Mouse (Mus musculus): ENCODE measurements around the gene Basp1.

Basp1 gene

GRCm38 (mm10) chr15:25416367-25416766 lies 2.8 kb upstream of the Basp1 start:
- no peak for DNase-seq (ENCODE audit: low spot score)

GRCm38 (mm10) chr15:25415958-25416357 lies 2.4 kb upstream of the Basp1 start:
- no peak for DNase-seq (ENCODE audit: low spot score)

- peak; percentile 77 for DNase-seq (ENCODE audit: low spot score)
These were observed 1.2 kb upstream of the Basp1 start for GRCm38 (mm10) chr15:25414747-25415119.

GRCm38 (mm10) chr15:25414011-25414746 lies 615 bp upstream of the Basp1 start:
- peak; percentile 43 for DNase-seq (ENCODE audit: low spot score)

GRCm38 (mm10) chr15:25412761-25413261 lies 753 bp downstream of the Basp1 start:
- DNase-seq (ENCODE audit: low spot score), result peak; percentile 27

GRCm38 (mm10) chr15:25412171-25412641 lies 1.4 kb downstream of the Basp1 start:
- peak; percentile 51 for DNase-seq (ENCODE audit: low spot score)

- DNase-seq (ENCODE audit: low spot score), result no peak
These were observed 2.1 kb downstream of the Basp1 start for GRCm38 (mm10) chr15:25411461-25411860.

GRCm38 (mm10) chr15:25405926-25406325 lies 7.6 kb downstream of the Basp1 start:
- no peak for DNase-seq (ENCODE audit: low spot score)

- no peak for DNase-seq (ENCODE audit: low spot score)
These were observed 9.7 kb downstream of the Basp1 start for GRCm38 (mm10) chr15:25403879-25404278.

GRCm38 (mm10) chr15:25402001-25402400 lies 11.6 kb downstream of the Basp1 start:
- DNase-seq (ENCODE audit: low spot score), result no peak

GRCm38 (mm10) chr15:25400276-25400675 lies 13.3 kb downstream of the Basp1 start:
- DNase-seq (ENCODE audit: low spot score), result no peak

- DNase-seq (ENCODE audit: low spot score), result no peak
These were observed 17.5 kb downstream of the Basp1 start for GRCm38 (mm10) chr15:25395912-25396590.

GRCm38 (mm10) chr15:25392525-25393099 lies 21.0 kb downstream of the Basp1 start:
- no peak for DNase-seq (ENCODE audit: low spot score)

GRCm38 (mm10) chr15:25391210-25391609 lies 22.4 kb downstream of the Basp1 start:
- DNase-seq (ENCODE audit: low spot score), result no peak

- no peak for DNase-seq (ENCODE audit: low spot score)
These were observed 26.0 kb downstream of the Basp1 start for GRCm38 (mm10) chr15:25387572-25387971.

- no peak for DNase-seq (ENCODE audit: low spot score)
These were observed 33.5 kb downstream of the Basp1 start for GRCm38 (mm10) chr15:25380051-25380450.

- DNase-seq (ENCODE audit: low spot score), result no peak
These were observed 34.9 kb downstream of the Basp1 start for GRCm38 (mm10) chr15:25378707-25379106.

- no peak for DNase-seq (ENCODE audit: low spot score)
These were observed 36.6 kb downstream of the Basp1 start for GRCm38 (mm10) chr15:25376914-25377313.

- DNase-seq (ENCODE audit: low spot score), result no peak
These were observed 40.1 kb downstream of the Basp1 start for GRCm38 (mm10) chr15:25373486-25373885.

- no peak for DNase-seq (ENCODE audit: low spot score)
These were observed 44.0 kb downstream of the Basp1 start for GRCm38 (mm10) chr15:25369522-25369921.

- no peak for DNase-seq (ENCODE audit: low spot score)
These were observed 48.1 kb downstream of the Basp1 start for GRCm38 (mm10) chr15:25365503-25365902.

- DNase-seq (ENCODE audit: low spot score), result no peak
These were observed 48.6 kb downstream of the Basp1 start for GRCm38 (mm10) chr15:25364819-25365463.

Measured in urinary bladder, postnatal 25 days (tissue).